Mouse (Mus musculus): ENCODE measurements around the gene Pax9. TPM values are rescaled to one million over a fixed set of nuclear protein-coding genes. Genes with fewer than 3 reads are reported as not detected.
A peak's percentile ranks its signal among the peaks of the same experiment; 100 is the strongest.

Gene Pax9
- total and polyA plus RNA-seq, 2 experiments from 2014 or later: 0.10 TPM; not detected in 1

GRCm38 (mm10) chr12:56689736-56690135 is 1.8 kb upstream of the Pax9 start:
- H3K4me2 ChIP-seq (ENCODE audit: low read depth, low read length): no peak overlapping the region
- no peak overlapping the region for H3K9ac ChIP-seq (replicated peaks; ENCODE audit: low read depth, low read length)
- 1% methylated on average over 25 of the region's 25 CpGs for WGBS
- peaks cover 99% of the 10 kb centered on the region for H3K27me3 ChIP-seq (ENCODE audit: control insufficient read depth, insufficient read depth, low read length)
- no peak for ATAC-seq (ENCODE audit: insufficient read depth, low read depth)
- no peaks in the 10 kb centered on the region for H3K36me3 ChIP-seq (replicated peaks; ENCODE audit: control insufficient read depth, insufficient read depth, low read length)
- no peaks in the 10 kb centered on the region for H3K4me1 ChIP-seq (ENCODE audit: control insufficient read depth, insufficient read depth)
- DNase-seq (ENCODE audit: low spot score): no peak
- no peak overlapping the region for H3K27ac ChIP-seq (ENCODE audit: low read depth)
- peak overlapping the region; percentile 2 for H3K4me3 ChIP-seq (ENCODE audit: low read depth, low read length)
- TF ChIP-seq EP300 (IDR thresholded peaks at IDR 0.05; ENCODE audit: low read depth): no peak
- peak; percentile 33 for TF ChIP-seq CTCF (IDR thresholded peaks at IDR 0.05; ENCODE audit: low read depth)
- peaks cover 5% of the 10 kb centered on the region; the same call in 1 of the 2 replicates for H3K9me3 ChIP-seq (replicated peaks; ENCODE audit: control insufficient read depth, low read length)

DNA sequence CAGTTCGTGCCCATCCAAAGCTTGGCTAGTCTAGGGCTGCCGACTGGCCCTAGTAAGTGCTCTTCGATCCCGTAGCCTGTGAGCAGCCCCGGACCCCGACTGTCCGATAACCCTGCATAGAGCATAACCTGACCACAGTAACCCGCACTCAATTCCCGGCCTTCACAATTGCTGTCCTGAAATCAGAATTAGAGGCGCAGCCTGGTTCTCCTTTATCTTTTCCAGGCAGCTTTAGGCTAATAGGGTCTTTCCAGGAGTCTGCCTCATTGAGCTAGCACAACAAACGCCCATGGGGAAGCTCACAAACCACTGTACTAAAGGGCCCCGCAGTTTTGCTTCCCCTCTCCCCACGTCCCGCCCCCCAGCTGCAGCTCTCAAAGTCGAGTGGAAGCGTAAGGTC is 1.2 kb upstream of the Pax9 start:
- WGBS: 3% methylated on average over 16 of the region's 16 CpGs
- Histone ChIP-seq H3K4me3 (ENCODE audit: low read depth, low read length) (peak overlapping the region; percentile 2), H3K27ac (ENCODE audit: low read depth) (no peak overlapping the region), H3K9ac (replicated peaks; ENCODE audit: low read depth, low read length) (no peak overlapping the region), H3K36me3 (replicated peaks; ENCODE audit: control insufficient read depth, insufficient read depth, low read length) (no peaks in the 10 kb centered on the region), H3K9me3 (replicated peaks; ENCODE audit: control insufficient read depth, low read length) (peaks cover 5% of the 10 kb centered on the region; the same call in 1 of the 2 replicates), H3K4me2 (ENCODE audit: low read depth, low read length) (no peak overlapping the region), H3K27me3 (ENCODE audit: control insufficient read depth, insufficient read depth, low read length) (peaks cover 99% of the 10 kb centered on the region), H3K4me1 (ENCODE audit: control insufficient read depth, insufficient read depth) (no peaks in the 10 kb centered on the region)
- TF ChIP-seq CTCF (IDR thresholded peaks at IDR 0.05; ENCODE audit: low read depth) (no peak), EP300 (IDR thresholded peaks at IDR 0.05; ENCODE audit: low read depth) (no peak)
- ATAC-seq (ENCODE audit: insufficient read depth, low read depth): no peak
- no peak for DNase-seq (ENCODE audit: low spot score)

- no peak for TF ChIP-seq EP300 (IDR thresholded peaks at IDR 0.05; ENCODE audit: low read depth)
- no peak for TF ChIP-seq CTCF (IDR thresholded peaks at IDR 0.05; ENCODE audit: low read depth)
- Histone ChIP-seq H3K36me3 (replicated peaks; ENCODE audit: control insufficient read depth, insufficient read depth, low read length) (no peaks in the 10 kb centered on the region), H3K4me2 (ENCODE audit: low read depth, low read length) (peak overlapping the region; percentile 31; the same call in 1 of the 2 replicates), H3K9ac (replicated peaks; ENCODE audit: low read depth, low read length) (no peak overlapping the region), H3K27me3 (ENCODE audit: control insufficient read depth, insufficient read depth, low read length) (peaks cover 99% of the 10 kb centered on the region), H3K4me1 (ENCODE audit: control insufficient read depth, insufficient read depth) (0 out of 2 replicates have a peak, but pooled peaks cover 3% of the 10 kb centered on the region), H3K4me3 (ENCODE audit: low read depth, low read length) (peak overlapping the region; percentile 25), H3K27ac (ENCODE audit: low read depth) (no peak overlapping the region), H3K9me3 (replicated peaks; ENCODE audit: control insufficient read depth, low read length) (peaks cover 5% of the 10 kb centered on the region; the same call in 1 of the 2 replicates)
- WGBS: 6% methylated on average over 12 of the region's 12 CpGs
- ATAC-seq (ENCODE audit: insufficient read depth, low read depth) (no peak), DNase-seq (ENCODE audit: low spot score) (no peak)
These were observed 566 bp upstream of the Pax9 start for GRCm38 (mm10) chr12:56691001-56691400.

- H3K4me2 ChIP-seq (ENCODE audit: low read depth, low read length): no peak overlapping the region
- TF ChIP-seq EP300 (IDR thresholded peaks at IDR 0.05; ENCODE audit: low read depth) (no peak), CTCF (IDR thresholded peaks at IDR 0.05; ENCODE audit: low read depth) (no peak)
- no peak overlapping the region for H3K9ac ChIP-seq (replicated peaks; ENCODE audit: low read depth, low read length)
- ATAC-seq (ENCODE audit: insufficient read depth, low read depth) (no peak), DNase-seq (ENCODE audit: low spot score) (no peak)
- WGBS: 6% methylated on average over 19 of the region's 19 CpGs
- H3K4me1 ChIP-seq (ENCODE audit: control insufficient read depth, insufficient read depth): peaks cover 3% of the 10 kb centered on the region; the same call in 1 of the 2 replicates
- no peaks in the 10 kb centered on the region for H3K9me3 ChIP-seq (replicated peaks; ENCODE audit: control insufficient read depth, low read length)
- no peaks in the 10 kb centered on the region for H3K36me3 ChIP-seq (replicated peaks; ENCODE audit: control insufficient read depth, insufficient read depth, low read length)
- H3K4me3 ChIP-seq (ENCODE audit: low read depth, low read length): no peak overlapping the region
- peaks cover 100% of the 10 kb centered on the region for H3K27me3 ChIP-seq (ENCODE audit: control insufficient read depth, insufficient read depth, low read length)
- no peak overlapping the region for H3K27ac ChIP-seq (ENCODE audit: low read depth)
These were observed 969 bp downstream of the Pax9 start for GRCm38 (mm10) chr12:56692536-56692935.

DNA sequence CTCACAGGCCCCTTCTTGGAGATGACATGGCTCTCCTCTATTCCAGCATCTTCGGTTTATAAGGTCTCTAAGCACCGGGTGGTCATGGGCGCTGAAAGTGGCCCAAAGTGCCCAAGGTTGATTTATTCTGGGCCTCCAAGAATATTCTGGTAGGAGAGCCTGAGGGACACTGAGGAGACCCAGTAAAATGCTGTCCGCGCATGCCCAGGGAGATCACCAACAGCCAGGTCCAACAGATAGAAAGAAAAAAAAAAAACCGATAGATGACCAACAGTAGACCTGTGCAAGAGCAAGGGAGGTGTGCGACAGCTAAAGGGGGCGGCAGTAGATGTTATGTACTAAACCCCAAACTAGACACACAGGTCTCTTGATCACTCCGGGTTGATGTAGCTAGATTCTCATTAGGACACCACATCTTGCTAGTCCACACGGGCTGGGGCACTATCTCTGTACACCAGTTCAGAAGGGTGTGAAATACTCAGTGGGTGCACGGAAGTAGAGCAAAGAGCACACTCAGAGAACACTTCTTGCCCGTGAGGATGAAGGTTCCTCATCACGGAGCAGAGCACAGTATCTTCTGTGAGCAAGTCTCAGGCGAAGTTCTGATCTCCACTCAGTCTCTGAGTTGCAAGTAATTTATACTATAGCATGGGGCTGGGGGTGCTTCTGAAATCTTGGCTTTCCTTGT is 2.0 kb downstream of the Pax9 start:
- H3K4me2 ChIP-seq (ENCODE audit: low read depth, low read length): no peak overlapping the region
- ATAC-seq (ENCODE audit: insufficient read depth, low read depth): no peak
- TF ChIP-seq CTCF (IDR thresholded peaks at IDR 0.05; ENCODE audit: low read depth) (no peak), EP300 (IDR thresholded peaks at IDR 0.05; ENCODE audit: low read depth) (no peak)
- H3K27me3 ChIP-seq (ENCODE audit: control insufficient read depth, insufficient read depth, low read length): peaks cover 100% of the 10 kb centered on the region
- no peak overlapping the region for H3K4me3 ChIP-seq (ENCODE audit: low read depth, low read length)
- no peaks in the 10 kb centered on the region for H3K36me3 ChIP-seq (replicated peaks; ENCODE audit: control insufficient read depth, insufficient read depth, low read length)
- H3K4me1 ChIP-seq (ENCODE audit: control insufficient read depth, insufficient read depth): peaks cover 3% of the 10 kb centered on the region; the same call in 1 of the 2 replicates
- no peak overlapping the region for H3K9ac ChIP-seq (replicated peaks; ENCODE audit: low read depth, low read length)
- WGBS: 8% methylated on average over 14 of the region's 14 CpGs
- H3K9me3 ChIP-seq (replicated peaks; ENCODE audit: control insufficient read depth, low read length): no peaks in the 10 kb centered on the region
- H3K27ac ChIP-seq (ENCODE audit: low read depth): no peak overlapping the region
- DNase-seq (ENCODE audit: low spot score): no peak
